Comparison of ENCODE assay signal across 13 mouse cellular contexts in the genomic region with DNA sequence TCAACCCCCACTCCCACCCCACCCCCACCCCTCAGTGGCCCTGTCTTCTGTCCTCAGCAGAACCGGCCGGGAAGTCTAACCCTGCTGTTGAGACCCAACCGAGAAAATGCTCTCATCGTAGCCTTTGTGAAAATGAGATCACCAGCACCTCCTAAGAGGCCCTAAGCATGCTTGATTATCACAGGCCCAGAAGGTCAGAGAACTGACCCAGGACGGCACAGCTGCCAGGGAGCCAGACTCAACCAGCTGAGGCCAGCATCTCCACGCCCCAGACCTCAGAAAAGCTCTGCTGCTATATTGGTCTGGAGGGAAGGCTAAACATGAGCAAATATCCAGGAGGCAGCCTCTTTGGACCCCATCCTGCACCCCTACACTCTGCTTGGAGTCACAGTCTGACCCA.
DNase-seq lines count a peak whose midpoint lies in the region; ATAC-seq lines count a peak whose summit lies in the region.
"Had no signal": no experiment of that assay in that cellular context is flagged by ENCODE, and none has a peak within 500 bp of the region (broad histone marks: within the 10 kb centered on the region; RNA-seq: fewer than 3 reads in every experiment).

No protein-coding gene starts in this region.

- no peaks in the 10 kb centered on the region for H3K27me3 ChIP-seq in heart, embryonic 10.5 days (ENCODE audit: insufficient read depth, poor library complexity, severe bottlenecking)
- H3K27me3 ChIP-seq in midbrain, embryonic 10.5 days (ENCODE audit: low read depth, poor library complexity, severe bottlenecking), result peaks cover 20% of the 10 kb centered on the region; the same call in 1 of the 2 replicates
- no peaks in the 10 kb centered on the region for H3K27me3 ChIP-seq in midbrain, embryonic 15.5 days (replicated peaks)
- H3K27me3 ChIP-seq: liver, embryonic 13.5 days had no signal

- WGBS in heart, embryonic 10.5 days, result 57% methylated on average over 6 of the region's 6 CpGs
- WGBS in midbrain, embryonic 10.5 days, result 75% methylated on average over 6 of the region's 6 CpGs
- 60% methylated on average over 6 of the region's 6 CpGs for WGBS in midbrain, embryonic 15.5 days

- peaks cover 38% of the 10 kb centered on the region for H3K4me1 ChIP-seq in heart, embryonic 10.5 days
- peaks cover 59% of the 10 kb centered on the region for H3K4me1 ChIP-seq in midbrain, embryonic 10.5 days
- H3K4me1 ChIP-seq in midbrain, embryonic 15.5 days, result peaks cover 42% of the 10 kb centered on the region
- H3K4me1 ChIP-seq: liver, embryonic 13.5 days had no signal

- no peak overlapping the region for H3K9ac ChIP-seq in midbrain, embryonic 15.5 days
- H3K9ac ChIP-seq: liver, embryonic 13.5 days had no signal

- no peaks in the 10 kb centered on the region for H3K9me3 ChIP-seq in heart, embryonic 10.5 days
- no peaks in the 10 kb centered on the region for H3K9me3 ChIP-seq in midbrain, embryonic 10.5 days (replicated peaks)
- no peaks in the 10 kb centered on the region for H3K9me3 ChIP-seq in midbrain, embryonic 15.5 days
- H3K9me3 ChIP-seq: limb, embryonic 10.5 days; liver, embryonic 13.5 days had no signal

- H3K4me3 ChIP-seq in heart, embryonic 10.5 days, result no peak overlapping the region
- no peak overlapping the region for H3K4me3 ChIP-seq in midbrain, embryonic 10.5 days
- H3K4me3 ChIP-seq in midbrain, embryonic 15.5 days, result no peak overlapping the region
- H3K4me3 ChIP-seq: left cerebral cortex, adult 2 months; limb, embryonic 10.5 days; liver, embryonic 13.5 days had no signal

- no peaks in the 10 kb centered on the region for H3K36me3 ChIP-seq in heart, embryonic 10.5 days
- H3K36me3 ChIP-seq in midbrain, embryonic 10.5 days, result no peaks in the 10 kb centered on the region
- no peaks in the 10 kb centered on the region for H3K36me3 ChIP-seq in midbrain, embryonic 15.5 days (replicated peaks)
- H3K36me3 ChIP-seq: limb, embryonic 10.5 days; liver, embryonic 13.5 days had no signal

- DNase-seq in heart, adult 9 months (ENCODE audit: low spot score in 2 of 2), result peak; percentile 8 to 24
- DNase-seq in heart, embryonic 10.5 days (ENCODE audit: low spot score), result no peak
- DNase-seq in midbrain, embryonic 10.5 days (ENCODE audit: low spot score), result no peak
- DNase-seq in kidney, postnatal 14 days, result peak; percentile 19
- no peak for DNase-seq in thymus, postnatal 0 days (ENCODE audit: low spot score)
- no peak for DNase-seq in right cerebral cortex, postnatal 14 days
- DNase-seq: adrenal gland, adult 2 months; liver, embryonic 13.5 days; midbrain, embryonic 14.5 days; thymus, postnatal 36 days had no signal

- ATAC-seq in midbrain, embryonic 15.5 days (replicated peaks), result no peak

- no peak overlapping the region for H3K27ac ChIP-seq in heart, embryonic 10.5 days
- H3K27ac ChIP-seq in midbrain, embryonic 10.5 days (replicated peaks), result peak overlapping the region; percentile 69; the same call in 1 of the 2 replicates
- H3K27ac ChIP-seq in midbrain, embryonic 15.5 days, result no peak overlapping the region
- H3K27ac ChIP-seq: left cerebral cortex, adult 2 months; limb, embryonic 10.5 days; liver, embryonic 13.5 days had no signal

- H3K4me2 ChIP-seq in midbrain, embryonic 15.5 days, result no peak overlapping the region
- H3K4me2 ChIP-seq: liver, embryonic 13.5 days had no signal

Comparison
In these comparisons a context has a peak if more than half of its experiments do, and no peak if none do; other contexts are left out.
1. DNase-seq: peak in heart, adult 9 months (2 of 2) and kidney, postnatal 14 days (single experiment); none in heart, embryonic 10.5 days (single experiment), midbrain, embryonic 10.5 days (single experiment), thymus, postnatal 0 days (single experiment) and right cerebral cortex, postnatal 14 days (single experiment).